Mouse (Mus musculus): ENCODE data around the gene Tapt1. TPM values are rescaled to one million over a fixed set of nuclear protein-coding genes. Genes with fewer than 3 reads are reported as not detected.

The Tapt1 gene
- polyA plus RNA-seq, 1 experiment from 2014 or later = 26.9 TPM

- H3K4me2 ChIP-seq = no peak overlapping the region
- no peaks in the 10 kb centered on the region for H3K4me1 ChIP-seq (replicated peaks)
- 78% methylated on average over 3 of the region's 3 CpGs for WGBS
- ATAC-seq (ENCODE audit: low read depth) = no peak
- no peak overlapping the region for H3K9ac ChIP-seq
- no peak overlapping the region for H3K27ac ChIP-seq (replicated peaks)
- H3K4me3 ChIP-seq = no peak overlapping the region
- peaks cover 77% of the 10 kb centered on the region for H3K36me3 ChIP-seq
- no peaks in the 10 kb centered on the region for H3K9me3 ChIP-seq
- H3K27me3 ChIP-seq = no peaks in the 10 kb centered on the region
Measured at GRCm38 (mm10) chr5:44180450-44180849, 46.0 kb downstream of the Tapt1 start.

DNA sequence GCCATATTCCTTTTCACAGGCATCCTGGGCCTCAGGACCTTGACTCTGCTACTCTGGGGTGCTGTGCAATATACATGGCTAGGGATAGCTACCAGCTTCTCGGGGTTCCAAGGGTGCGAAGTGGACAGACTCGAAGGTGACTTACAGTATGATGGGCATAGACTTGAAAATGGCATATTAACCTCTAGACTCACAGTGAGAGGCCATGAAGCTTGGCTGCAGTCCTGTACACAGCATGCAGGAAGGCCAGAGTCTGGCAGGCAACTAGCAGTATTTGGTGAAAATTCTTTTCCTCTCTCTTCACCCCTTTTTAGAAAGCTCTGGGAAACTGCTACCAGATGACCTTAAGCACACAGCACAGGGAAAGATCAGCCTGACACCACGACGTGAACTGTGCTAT lies 52.4 kb downstream of the Tapt1 start:
- Histone ChIP-seq H3K27me3 (no peaks in the 10 kb centered on the region), H3K4me2 (no peak overlapping the region), H3K27ac (replicated peaks) (no peak overlapping the region), H3K4me1 (replicated peaks) (no peaks in the 10 kb centered on the region), H3K4me3 (no peak overlapping the region), H3K9ac (no peak overlapping the region), H3K36me3 (peaks cover 52% of the 10 kb centered on the region), H3K9me3 (no peaks in the 10 kb centered on the region)
- ATAC-seq (ENCODE audit: low read depth) = no peak
- 92% methylated on average over 5 of the region's 5 CpGs for WGBS

DNA sequence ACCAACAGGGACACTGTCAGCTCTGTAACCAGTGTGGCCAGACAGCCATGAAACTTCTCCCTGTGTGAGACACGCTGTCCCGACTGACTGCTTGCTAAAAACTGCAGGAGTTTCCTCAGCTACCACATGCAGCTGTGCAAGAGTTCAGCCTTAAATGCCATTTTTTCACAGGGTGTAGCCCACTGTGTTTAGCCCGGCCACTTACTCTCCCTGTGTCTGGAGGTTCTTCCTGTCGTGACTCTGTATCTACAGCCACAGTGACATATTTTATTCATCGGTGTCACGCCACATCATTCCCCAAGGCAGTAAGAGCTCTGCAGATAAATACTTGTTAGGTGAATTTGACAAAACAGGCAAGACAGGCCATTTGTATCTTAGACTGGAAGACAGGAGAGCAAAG lies 59.6 kb downstream of the Tapt1 start:
- Histone ChIP-seq H3K4me1 (replicated peaks) (no peaks in the 10 kb centered on the region), H3K4me2 (no peak overlapping the region), H3K27me3 (no peaks in the 10 kb centered on the region), H3K4me3 (no peak overlapping the region), H3K9ac (no peak overlapping the region), H3K36me3 (0 out of 2 replicates have a peak, but pooled peaks cover 4% of the 10 kb centered on the region), H3K27ac (replicated peaks) (no peak overlapping the region), H3K9me3 (no peaks in the 10 kb centered on the region)
- WGBS = 73% methylated on average over 6 of the region's 6 CpGs
- no peak for ATAC-seq (ENCODE audit: low read depth)

- H3K9ac ChIP-seq = no peak overlapping the region
- no peaks in the 10 kb centered on the region for H3K36me3 ChIP-seq
- H3K27ac ChIP-seq (replicated peaks) = no peak overlapping the region
- H3K9me3 ChIP-seq = no peaks in the 10 kb centered on the region
- 35% methylated on average over 2 of the region's 2 CpGs for WGBS
- H3K4me2 ChIP-seq = no peak overlapping the region
- H3K4me3 ChIP-seq = no peak overlapping the region
- no peaks in the 10 kb centered on the region for H3K4me1 ChIP-seq (replicated peaks)
- no peaks in the 10 kb centered on the region for H3K27me3 ChIP-seq
- ATAC-seq (ENCODE audit: low read depth) = no peak
Measured at GRCm38 (mm10) chr5:44165854-44166253, 60.6 kb downstream of the Tapt1 start.

GRCm38 (mm10) chr5:44164233-44164776 lies 62.1 kb downstream of the Tapt1 start:
- H3K4me2 ChIP-seq = no peak overlapping the region
- WGBS = 58% methylated on average over 7 of the region's 7 CpGs
- no peaks in the 10 kb centered on the region for H3K4me1 ChIP-seq (replicated peaks)

DNA sequence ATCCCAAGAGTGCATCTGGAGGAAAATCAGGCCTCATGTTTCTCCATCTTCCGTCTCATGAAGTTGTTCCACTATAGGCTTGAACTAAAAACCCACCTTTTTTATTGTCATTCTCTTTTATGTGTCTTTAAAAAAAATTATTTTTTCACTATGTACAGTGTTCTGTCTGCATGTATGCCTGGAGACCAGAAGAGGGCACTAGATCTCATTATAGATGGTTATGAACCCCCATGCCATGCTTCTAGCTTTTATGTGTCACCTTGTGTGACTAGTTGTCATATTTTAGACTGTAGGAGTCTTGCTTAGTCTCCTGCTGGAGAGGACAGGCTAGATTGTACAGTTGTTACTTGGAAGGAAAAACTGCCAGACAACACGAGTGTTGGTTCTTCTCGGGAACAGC lies 63.1 kb downstream of the Tapt1 start:
- no peak for ATAC-seq (ENCODE audit: low read depth)
- H3K4me1 ChIP-seq (replicated peaks) = no peaks in the 10 kb centered on the region
- no peaks in the 10 kb centered on the region for H3K9me3 ChIP-seq
- no peaks in the 10 kb centered on the region for H3K27me3 ChIP-seq
- no peak overlapping the region for H3K4me2 ChIP-seq
- H3K4me3 ChIP-seq = no peak overlapping the region
- no peaks in the 10 kb centered on the region for H3K36me3 ChIP-seq
- WGBS = 95% methylated on average over 3 of the region's 3 CpGs
- H3K27ac ChIP-seq (replicated peaks) = no peak overlapping the region
- no peak overlapping the region for H3K9ac ChIP-seq

More at GRCm38 (mm10) chr5:44164233-44164776, 62.1 kb downstream of the Tapt1 start:
- no peaks in the 10 kb centered on the region for H3K9me3 ChIP-seq
- H3K36me3 ChIP-seq = no peaks in the 10 kb centered on the region
- no peak overlapping the region for H3K27ac ChIP-seq (replicated peaks)
- H3K27me3 ChIP-seq = no peaks in the 10 kb centered on the region
- ATAC-seq (ENCODE audit: low read depth) = no peak
- H3K9ac ChIP-seq = no peak overlapping the region
- no peak overlapping the region for H3K4me3 ChIP-seq

GRCm38 (mm10) chr5:44162786-44163185 lies 63.6 kb downstream of the Tapt1 start:
- 89% methylated on average over 7 of the region's 7 CpGs for WGBS
- Histone ChIP-seq H3K27me3 (no peaks in the 10 kb centered on the region), H3K4me1 (replicated peaks) (no peaks in the 10 kb centered on the region), H3K27ac (replicated peaks) (no peak overlapping the region), H3K36me3 (no peaks in the 10 kb centered on the region), H3K9me3 (no peaks in the 10 kb centered on the region), H3K9ac (no peak overlapping the region), H3K4me2 (no peak overlapping the region), H3K4me3 (no peak overlapping the region)
- ATAC-seq (ENCODE audit: low read depth) = no peak

DNA sequence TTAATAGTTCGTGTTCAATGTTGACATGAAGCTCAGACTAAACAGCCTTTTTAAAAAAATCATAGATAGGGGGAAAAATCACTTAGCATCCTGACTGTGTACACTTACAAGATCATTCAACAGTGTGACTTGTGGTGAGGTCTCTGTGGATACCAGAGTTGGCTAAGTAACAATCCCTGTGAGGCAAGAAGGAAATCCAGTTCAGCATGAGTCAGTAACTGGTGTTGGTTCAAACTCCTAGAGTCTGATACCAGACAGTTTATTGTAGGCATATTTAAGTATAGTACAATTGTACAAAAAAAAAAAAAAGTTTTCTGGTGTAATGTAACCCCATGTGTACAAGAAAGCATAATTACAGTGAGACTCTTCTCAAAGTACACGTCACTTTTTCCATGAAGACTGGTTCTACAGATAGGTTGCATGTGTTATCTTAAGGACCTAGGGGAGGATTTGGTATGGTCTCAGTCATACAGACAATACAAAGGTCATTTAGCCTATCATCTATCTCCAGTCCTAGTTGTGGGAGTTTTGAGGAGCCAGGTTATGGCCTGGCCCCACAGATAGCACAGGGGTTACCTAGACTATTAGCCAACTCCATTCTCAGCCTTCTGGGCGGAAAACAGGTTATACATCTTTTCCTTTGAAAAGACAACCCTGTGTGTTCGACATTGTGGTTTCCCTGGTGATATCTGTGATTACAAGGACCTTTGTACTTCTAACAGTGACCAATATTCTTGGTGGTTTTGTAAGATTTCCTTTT lies 66.6 kb downstream of the Tapt1 start:
- Histone ChIP-seq H3K9me3 (no peaks in the 10 kb centered on the region), H3K27me3 (no peaks in the 10 kb centered on the region), H3K27ac (replicated peaks) (no peak overlapping the region), H3K4me1 (replicated peaks) (no peaks in the 10 kb centered on the region), H3K36me3 (no peaks in the 10 kb centered on the region), H3K4me3 (no peak overlapping the region), H3K9ac (no peak overlapping the region), H3K4me2 (no peak overlapping the region)
- no peak for ATAC-seq (ENCODE audit: low read depth)
- 78% methylated on average over 4 of the region's 4 CpGs for WGBS

- WGBS = 91% methylated on average over 2 of the region's 2 CpGs
- Histone ChIP-seq H3K4me3 (no peak overlapping the region), H3K36me3 (no peaks in the 10 kb centered on the region), H3K4me1 (replicated peaks) (no peaks in the 10 kb centered on the region), H3K9ac (no peak overlapping the region), H3K27ac (replicated peaks) (no peak overlapping the region), H3K4me2 (no peak overlapping the region), H3K9me3 (no peaks in the 10 kb centered on the region), H3K27me3 (no peaks in the 10 kb centered on the region)
- ATAC-seq (ENCODE audit: low read depth) = no peak
Measured at GRCm38 (mm10) chr5:44159231-44159630, 67.2 kb downstream of the Tapt1 start.

GRCm38 (mm10) chr5:44158458-44158857 lies 68.0 kb downstream of the Tapt1 start:
- WGBS = 92% methylated on average over 3 of the region's 3 CpGs
- H3K4me1 ChIP-seq (replicated peaks) = no peaks in the 10 kb centered on the region
- no peak overlapping the region for H3K27ac ChIP-seq (replicated peaks)
- no peaks in the 10 kb centered on the region for H3K9me3 ChIP-seq
- no peak overlapping the region for H3K4me2 ChIP-seq
- ATAC-seq (ENCODE audit: low read depth) = no peak
- no peak overlapping the region for H3K4me3 ChIP-seq
- no peak overlapping the region for H3K9ac ChIP-seq
- no peaks in the 10 kb centered on the region for H3K27me3 ChIP-seq
- no peaks in the 10 kb centered on the region for H3K36me3 ChIP-seq

GRCm38 (mm10) chr5:44157760-44158159 lies 68.7 kb downstream of the Tapt1 start:
- Histone ChIP-seq H3K4me2 (no peak overlapping the region), H3K27ac (replicated peaks) (no peak overlapping the region), H3K9ac (no peak overlapping the region), H3K36me3 (no peaks in the 10 kb centered on the region), H3K4me3 (no peak overlapping the region), H3K9me3 (no peaks in the 10 kb centered on the region), H3K4me1 (replicated peaks) (no peaks in the 10 kb centered on the region), H3K27me3 (no peaks in the 10 kb centered on the region)
- 59% methylated on average over 6 of the region's 6 CpGs for WGBS
- no peak for ATAC-seq (ENCODE audit: low read depth)

GRCm38 (mm10) chr5:44153050-44153449 lies 73.4 kb downstream of the Tapt1 start:
- 77% methylated on average over 1 of the region's 1 CpGs for WGBS
- ATAC-seq (ENCODE audit: low read depth) = no peak
- H3K4me1 ChIP-seq (replicated peaks) = no peaks in the 10 kb centered on the region

More at GRCm38 (mm10) chr5:44153050-44153449, 73.4 kb downstream of the Tapt1 start:
- no peak overlapping the region for H3K4me2 ChIP-seq
- H3K27me3 ChIP-seq = no peaks in the 10 kb centered on the region
- no peaks in the 10 kb centered on the region; the same call in 1 of the 2 replicates for H3K9me3 ChIP-seq
- H3K27ac ChIP-seq (replicated peaks) = no peak overlapping the region
- H3K9ac ChIP-seq = no peak overlapping the region
- no peak overlapping the region for H3K4me3 ChIP-seq
- no peaks in the 10 kb centered on the region for H3K36me3 ChIP-seq

Data from neural tube, embryonic 13.5 days (tissue).